Mouse (Mus musculus) cortical plate, adult 2 months (tissue): ENCODE results near the gene Irf2.

Experiments used
- CTCF ChIP-seq: fragments of 200-500 bp; IDR thresholded peaks from 2 replicates; pipeline ENCODE4 v1.5.1; 2011; ENCODE audit warnings: mild to moderate bottlenecking, control low read depth, low read length; ENCODE audit not compliant: insufficient read depth; ENCODE audit errors: extremely low read depth
- POLR2A ChIP-seq: fragments of 200-500 bp; IDR thresholded peaks from 2 replicates; pipeline ENCODE4 v1.6.1; 2011; ENCODE audit warnings: mild to moderate bottlenecking, low read length, control low read depth; ENCODE audit not compliant: insufficient read depth; ENCODE audit errors: extremely low read depth

GRCm38 (mm10) chr8:46831916-46832315 is 92.4 kb downstream of the Irf2 start:
- TF ChIP-seq CTCF (no peak), POLR2A (no peak)
